Mouse (Mus musculus) brain, embryonic 14.5 days (tissue): ENCODE measurements around the gene Ube2q2. TPM values are rescaled to one million over a fixed set of nuclear protein-coding genes. Genes with fewer than 3 reads are reported as not detected.
"Not testable (repeated sequence)": the region's sequence is repeated elsewhere in the genome, so short reads cannot be mapped to it uniquely, and the experiment has no call there.

Experiments used
- DNase-seq: peaks from one replicate; pipeline ENCODE4 v3.0.0-alpha.2; 2011; ENCODE audit warnings: low read depth
- CTCF ChIP-seq: fragments of 200-500 bp; IDR thresholded peaks from 2 replicates; pipeline ENCODE4 v1.5.1; 2012; ENCODE audit warnings: inconsistent platforms, mild to moderate bottlenecking, moderate library complexity, borderline replicate concordance; ENCODE audit not compliant: insufficient read depth, insufficient read length; ENCODE audit errors: extremely low read depth
- POLR2A ChIP-seq: fragments of 200-500 bp; IDR thresholded peaks from 2 replicates; pipeline ENCODE4 v1.6.1; 2012; ENCODE audit warnings: mild to moderate bottlenecking, inconsistent platforms, borderline replicate concordance; ENCODE audit not compliant: poor library complexity, insufficient read depth, insufficient read length, severe bottlenecking; ENCODE audit errors: extremely low read depth
- polyA plus RNA-seq: library from polyadenylated mRNA; depleted of rRNA; stranded (reverse); fragments of >200 nt; gene quantifications from 2 replicates; pipeline ENCODE4 v1.2.3, GENCODE M21; 2012; rRNA removed

The Ube2q2 gene
- 18.7 and 25.3 TPM in 2 replicates for polyA plus RNA-seq

DNA sequence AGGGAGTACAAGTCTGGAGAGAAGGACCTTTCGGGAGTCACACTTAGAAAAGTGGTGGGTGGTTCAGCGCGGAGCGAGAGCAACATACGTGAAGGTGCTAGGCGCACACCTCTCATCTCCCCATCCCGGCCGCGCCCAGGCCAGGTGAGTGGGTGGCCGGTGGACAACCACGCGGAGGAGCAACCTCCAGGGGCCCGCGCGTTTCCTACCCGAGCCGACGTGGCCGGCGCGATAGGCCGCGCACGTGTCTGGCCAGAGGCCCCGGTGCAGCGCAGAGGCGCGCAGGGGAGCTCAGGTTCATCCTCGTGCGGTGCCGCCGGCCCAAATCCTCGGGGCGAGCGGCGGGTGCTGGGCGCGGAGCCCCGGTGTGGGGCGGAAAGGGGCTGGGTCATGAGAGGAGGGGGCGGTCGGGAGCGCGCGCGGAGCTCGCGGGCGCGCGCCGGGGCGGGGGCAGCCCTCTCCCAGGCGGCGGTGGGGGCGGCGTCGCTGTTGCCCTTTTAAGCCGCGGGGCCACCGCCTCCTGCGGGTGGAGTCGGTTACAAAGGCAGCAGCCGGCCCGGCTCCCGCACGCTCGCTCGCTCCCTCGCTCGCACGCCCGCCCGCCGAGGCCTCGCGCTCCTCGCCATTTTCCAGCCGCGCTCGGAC is at the start of gene Ube2q2:
Gene Ube2q2 (plus strand): TSS at position 1 of the 645 bp plus-strand sequence.
- TF ChIP-seq POLR2A, result peak; percentile 71
- TF ChIP-seq CTCF, result no peak
- DNase-seq, result peak; percentile 90

DNA sequence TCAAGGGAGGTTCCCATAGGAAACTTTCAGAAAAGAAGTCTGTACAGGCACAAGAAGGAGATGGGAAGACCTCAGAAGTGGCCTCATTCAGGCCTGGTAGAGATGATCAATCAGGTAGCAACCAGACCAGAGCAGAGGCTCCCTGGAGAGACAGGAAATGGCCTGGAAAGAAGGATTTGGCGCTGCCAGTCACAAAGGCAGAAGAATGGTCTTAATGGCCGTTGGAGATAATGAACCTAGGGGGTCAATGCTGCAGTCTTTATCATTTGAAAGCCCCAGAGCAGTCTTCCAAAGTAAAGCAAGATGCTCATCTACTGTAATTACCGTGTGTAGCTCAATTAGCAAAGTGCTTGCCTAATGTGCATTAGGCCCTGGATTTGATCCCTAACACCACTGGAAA is 47.5 kb upstream of the Ube2q2 start:
- DNase-seq, result no peak

GRCm38 (mm10) chr9:55102186-55102835 is 46.3 kb upstream of the Ube2q2 start:
- TF ChIP-seq POLR2A, result no peak
- no peak for TF ChIP-seq CTCF
- DNase-seq, result no peak

More for the DNA sequence above, 47.5 kb upstream of the Ube2q2 start:
- TF ChIP-seq CTCF (no peak), POLR2A (no peak)

DNA sequence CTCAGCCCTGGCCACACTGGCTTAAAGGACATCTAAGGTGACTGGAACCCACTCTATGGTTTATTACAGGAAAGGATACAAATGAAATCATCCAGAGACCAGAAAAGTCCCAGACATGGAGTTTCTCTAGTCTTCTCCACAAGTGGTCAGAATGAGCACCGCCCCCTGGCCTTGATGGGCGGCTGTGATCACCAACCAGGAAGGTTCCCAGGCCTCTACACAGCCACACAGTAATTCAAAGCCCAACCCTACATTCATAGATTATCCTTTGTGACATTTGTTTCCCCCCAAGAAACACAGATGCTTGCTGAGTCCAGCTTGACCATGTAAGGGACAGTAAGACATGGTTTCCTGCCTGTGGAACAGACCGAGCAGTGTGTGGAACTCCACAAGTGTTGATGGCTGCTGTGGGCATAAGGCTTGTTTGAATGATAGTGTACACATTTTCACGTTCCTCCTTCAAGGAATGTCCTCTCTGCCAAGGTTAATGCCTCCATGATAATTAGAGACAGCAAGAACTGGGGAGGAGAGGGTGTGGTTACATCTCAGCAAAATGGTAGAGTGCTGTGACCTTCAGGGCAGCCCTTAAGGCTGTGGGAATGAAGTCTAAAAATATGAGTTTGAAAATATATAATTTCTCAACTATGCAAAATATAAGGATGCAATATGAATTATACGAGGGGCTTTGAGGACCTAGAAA is 45.6 kb upstream of the Ube2q2 start:
- TF ChIP-seq POLR2A, result no peak
- no peak for TF ChIP-seq CTCF
- DNase-seq, result no peak

DNA sequence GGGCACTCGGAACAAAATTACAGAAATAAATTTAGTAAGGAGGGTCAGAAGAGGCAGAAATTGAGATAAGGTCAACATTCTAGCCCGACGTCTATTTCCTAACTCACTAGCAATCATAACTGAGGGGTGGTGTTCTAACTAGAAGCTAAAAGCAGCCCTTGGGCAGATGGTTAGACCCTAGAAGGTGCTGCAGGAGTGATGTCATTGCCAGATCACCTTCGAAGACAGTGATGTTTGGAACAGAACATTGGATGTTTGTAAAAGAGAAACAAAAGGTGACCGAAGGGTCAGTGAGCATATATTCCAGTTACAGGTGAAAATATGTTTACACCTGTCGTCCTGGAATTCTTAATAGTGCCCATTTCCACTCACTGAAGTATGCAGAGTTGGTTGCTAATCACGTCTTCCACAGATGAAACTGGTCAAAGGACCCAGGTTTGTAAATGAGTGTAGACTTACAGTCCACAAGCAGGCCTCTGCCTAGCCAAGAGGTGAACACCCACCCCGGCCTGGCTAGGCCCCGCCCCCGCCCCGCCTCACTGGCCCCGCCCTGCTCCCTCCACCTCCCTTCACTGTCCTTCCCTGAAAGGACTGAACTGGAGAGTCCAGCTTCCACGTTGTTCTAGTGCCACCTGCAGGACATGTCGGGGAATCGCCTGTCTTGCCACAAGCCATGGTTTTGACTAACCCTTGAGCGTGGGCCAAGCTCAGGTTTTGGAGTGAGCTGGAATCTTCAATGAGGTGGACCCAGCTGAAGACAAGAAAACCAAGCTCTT is 38.4 kb upstream of the Ube2q2 start:
- TF ChIP-seq POLR2A, result no peak
- peak; percentile 95 for TF ChIP-seq CTCF
- DNase-seq, result peak; percentile 93

DNA sequence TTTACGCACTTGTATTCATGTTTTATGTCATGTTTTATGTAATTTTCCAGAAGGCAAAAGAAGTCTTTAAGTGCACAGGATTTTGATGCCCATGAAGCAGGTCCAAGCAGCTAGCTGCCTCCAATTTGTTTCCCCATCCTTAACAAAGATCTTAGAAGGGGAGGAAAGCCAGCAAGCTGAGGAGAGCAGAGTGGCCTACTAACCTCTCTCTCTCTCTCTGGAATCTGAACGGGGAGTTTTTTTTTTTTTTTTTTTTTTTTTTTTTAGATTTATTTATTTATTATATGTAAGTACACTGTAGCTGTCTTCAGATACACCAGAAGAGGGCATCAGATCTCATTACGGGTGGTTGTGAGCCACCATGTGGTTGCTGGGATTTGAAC is 37.8 kb upstream of the Ube2q2 start:
- DNase-seq, result not testable (repeated sequence)

DNA sequence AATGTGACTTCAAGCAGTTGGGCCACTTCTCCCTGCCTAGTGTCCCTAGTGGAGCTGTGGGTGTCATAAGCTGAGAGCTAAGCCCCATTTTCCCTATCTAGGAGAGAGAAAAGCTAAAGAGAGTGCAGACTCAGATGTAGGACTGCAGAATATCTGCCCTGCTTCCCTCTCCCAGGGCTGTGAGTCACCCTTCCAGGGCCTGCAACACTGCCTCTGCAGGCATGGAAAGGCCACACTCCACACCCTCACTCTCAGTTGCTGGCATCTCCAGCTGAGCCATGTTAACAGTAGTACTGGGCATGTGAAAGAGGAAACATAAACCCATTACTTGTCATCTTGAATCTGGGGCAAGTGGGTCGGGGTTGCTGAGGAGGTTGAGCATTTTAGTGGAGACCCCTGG is 33.9 kb upstream of the Ube2q2 start:
- no peak for TF ChIP-seq POLR2A
- TF ChIP-seq CTCF, result no peak
- no peak for DNase-seq

GRCm38 (mm10) chr9:55117293-55118055 is 31.2 kb upstream of the Ube2q2 start:
- no peak for TF ChIP-seq POLR2A
- TF ChIP-seq CTCF, result no peak
- DNase-seq, result peak; percentile 76

DNA sequence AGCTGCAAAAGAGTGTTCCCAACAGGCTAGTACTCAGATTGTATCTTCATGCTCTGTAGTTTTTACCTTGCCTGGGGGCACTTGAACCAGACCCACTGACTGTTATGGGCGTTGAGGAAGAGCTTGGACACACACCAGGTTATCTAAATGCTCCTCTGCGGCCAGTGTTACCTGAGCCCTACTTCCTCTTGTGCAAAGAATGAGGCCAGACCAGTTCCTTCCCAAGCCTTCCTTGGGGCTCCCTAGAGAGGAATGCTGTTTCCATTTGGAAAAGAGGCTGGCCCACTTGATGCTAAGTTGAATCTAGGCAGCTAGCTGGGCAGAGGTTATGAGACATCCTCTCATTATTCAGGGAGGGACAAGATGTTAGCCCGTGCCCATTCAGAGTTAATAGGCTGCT is 26.1 kb upstream of the Ube2q2 start:
- no peak for DNase-seq
- TF ChIP-seq CTCF, result no peak
- TF ChIP-seq POLR2A, result no peak

GRCm38 (mm10) chr9:55125735-55126134 is 22.9 kb upstream of the Ube2q2 start:
- TF ChIP-seq POLR2A, result no peak
- TF ChIP-seq CTCF, result no peak
- DNase-seq, result no peak

DNA sequence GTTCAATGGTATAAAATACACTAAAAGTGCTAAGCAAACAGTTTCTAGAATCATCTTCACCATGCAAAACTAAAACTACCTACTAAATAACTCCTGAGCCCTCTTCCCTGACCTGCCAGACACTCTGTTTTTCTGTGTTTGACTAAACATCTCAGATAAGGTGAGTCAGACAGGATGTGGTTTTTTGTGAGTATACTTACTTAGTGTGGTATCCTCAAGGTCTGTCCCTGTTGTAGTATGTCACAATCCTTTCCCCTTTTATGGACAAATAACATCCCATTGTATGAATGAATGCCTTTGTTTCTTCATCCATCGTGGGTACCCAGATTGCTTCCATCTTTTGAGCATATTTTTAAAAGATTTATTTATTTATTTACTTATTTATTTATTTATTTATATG is 22.4 kb upstream of the Ube2q2 start:
- TF ChIP-seq CTCF, result no peak
- TF ChIP-seq POLR2A, result no peak
- no peak for DNase-seq
